Mouse (Mus musculus) limb, embryonic 12.5 days (tissue): ENCODE results near the gene Armc10. TPM values are rescaled to one million over a fixed set of nuclear protein-coding genes. Genes with fewer than 3 reads are reported as not detected.

Experiments
- ATAC-seq: fragments of 200-750 bp; cut with Nextera tagmentation; 2 replicates; pipeline ENCODE4 v1.8.0; 2017; ENCODE audit warnings: low read depth, moderate TSS enrichment; ENCODE audit not compliant: insufficient number of reproducible peaks, insufficient read depth, low FRiP score, low TSS enrichment
- H3K27ac ChIP-seq: fragments of 300-500 bp; sonication (generic); 2 replicates; pipeline ENCODE4 v1.5.1; 2016; ENCODE audit warnings: mild to moderate bottlenecking, moderate library complexity
- H3K27me3 ChIP-seq: fragments of 300-500 bp; sonication (generic); 2 replicates; pipeline ENCODE4 v1.6.1; 2016; ENCODE audit warnings: mild to moderate bottlenecking, moderate library complexity
- H3K36me3 ChIP-seq: fragments of 300-500 bp; sonication (generic); 2 replicates; pipeline ENCODE4 v1.6.1; 2016; ENCODE audit warnings: mild to moderate bottlenecking, moderate library complexity
- H3K4me1 ChIP-seq: fragments of 300-500 bp; sonication (generic); replicated peaks from 2 replicates; pipeline ENCODE4 v1.6.1; 2016
- H3K4me2 ChIP-seq: fragments of 300-500 bp; sonication (generic); 2 replicates; pipeline ENCODE4 v1.6.1; 2016; ENCODE audit warnings: mild to moderate bottlenecking, moderate library complexity
- H3K4me3 ChIP-seq: fragments of 300-500 bp; sonication (generic); replicated peaks from 2 replicates; pipeline ENCODE4 v1.5.1; 2016; ENCODE audit warnings: mild to moderate bottlenecking
- H3K9ac ChIP-seq: fragments of 300-500 bp; sonication (generic); replicated peaks from 2 replicates; pipeline ENCODE4 v1.6.1; 2016; ENCODE audit warnings: mild to moderate bottlenecking, moderate library complexity
- H3K9me3 ChIP-seq: fragments of 300-500 bp; sonication (generic); 2 replicates; pipeline ENCODE4 v1.6.1; 2016; ENCODE audit warnings: mild to moderate bottlenecking, moderate library complexity
- WGBS: fragments of 180-500 bp; shearing (Covaris S2); methylation state at CpG from one replicate; pipeline ENCODE4 v1.1.7; 2016; 5-methylcytosine and 5-hydroxymethylcytosine counted together
- polyA plus RNA-seq: library from polyadenylated mRNA; unstranded; fragments of >200 nt; fragmentation: Nextera tagmentation; extraction: Ambion mirVana; gene quantifications from 2 replicates; pipeline ENCODE4 v1.2.1, GENCODE M21; 2016

The Armc10 gene
- polyA plus RNA-seq, 1 experiment from 2014 or later: 62.0 TPM

DNA sequence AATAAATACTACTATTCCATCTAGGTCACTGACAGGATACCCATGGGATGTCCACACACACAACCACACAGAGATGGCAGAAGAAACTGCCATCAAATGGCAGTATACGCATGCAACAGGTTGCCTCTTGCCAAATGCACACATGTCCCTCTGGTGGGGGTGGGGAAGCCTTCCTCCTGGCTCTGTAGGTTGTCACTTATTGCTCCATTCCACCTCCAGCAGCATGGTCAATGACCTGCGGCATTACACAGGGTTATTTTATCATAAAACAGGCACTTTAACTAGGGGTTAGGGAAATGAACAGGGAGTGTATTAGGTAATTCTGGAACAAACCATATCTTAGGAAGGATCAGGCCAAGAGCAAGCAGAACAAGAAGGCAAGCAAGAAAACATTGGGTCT is 23.7 kb downstream of the Armc10 start:
- peaks cover 3% of the 10 kb centered on the region; the same call in 1 of the 2 replicates for H3K36me3 ChIP-seq

DNA sequence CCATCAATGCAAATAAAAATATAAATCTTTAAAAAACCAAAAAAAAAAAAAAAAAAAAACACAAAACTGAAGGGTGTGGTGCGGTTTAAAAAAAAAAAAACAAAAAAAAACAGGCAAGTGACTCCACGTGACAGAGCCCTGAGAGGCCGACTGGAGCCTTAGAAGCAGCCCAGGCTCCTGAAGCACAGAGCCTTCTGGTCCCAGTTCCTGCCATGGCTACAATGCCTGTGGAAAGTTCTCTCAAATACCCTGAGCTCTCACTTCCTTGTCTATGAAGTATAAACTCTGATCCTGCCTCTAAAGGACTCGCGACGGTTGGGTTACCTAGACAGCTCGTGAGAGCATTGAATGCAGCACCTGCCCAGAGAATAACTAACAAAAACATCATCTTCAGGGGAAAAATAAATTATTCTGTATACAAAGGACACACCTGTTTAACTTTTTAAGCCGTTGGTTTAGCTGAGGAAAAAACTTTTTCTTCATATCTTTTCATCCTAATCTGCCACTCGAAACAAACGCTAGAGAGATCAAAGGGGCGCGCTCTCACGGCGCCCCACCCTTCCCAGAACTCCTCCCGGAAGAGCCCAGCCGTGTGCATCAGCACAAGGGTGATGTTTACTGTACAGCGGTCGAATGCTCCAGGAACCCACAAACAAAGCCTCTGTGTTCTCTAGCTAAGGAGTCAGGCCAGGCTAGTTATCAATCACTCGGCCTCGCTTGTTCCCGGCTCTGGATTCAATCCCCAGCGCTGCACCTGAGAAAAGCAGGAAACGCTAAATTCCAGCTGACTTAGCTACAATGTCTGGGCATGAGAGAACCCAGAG is 27.4 kb downstream of the Armc10 start:
- 0 out of 2 replicates have a peak overlapping the region, but pooled peaks have one; percentile 6 for H3K4me3 ChIP-seq
- peaks cover 11% of the 10 kb centered on the region for H3K4me1 ChIP-seq
- H3K9me3 ChIP-seq: 0 out of 2 replicates have a peak, but pooled peaks cover 2% of the 10 kb centered on the region
- H3K9ac ChIP-seq: no peak overlapping the region
- no peaks in the 10 kb centered on the region for H3K27me3 ChIP-seq
- ATAC-seq: no peak
- 44% methylated on average over 23 of the region's 23 CpGs for WGBS
- peak overlapping the region; percentile 44 for H3K4me2 ChIP-seq
- H3K36me3 ChIP-seq: peaks cover 16% of the 10 kb centered on the region
- 0 out of 2 replicates have a peak overlapping the region, but pooled peaks have one; percentile 19 for H3K27ac ChIP-seq

More for the DNA sequence above, 23.7 kb downstream of the Armc10 start:
- H3K27me3 ChIP-seq: no peaks in the 10 kb centered on the region
- no peak overlapping the region for H3K4me2 ChIP-seq
- H3K9ac ChIP-seq: no peak overlapping the region
- H3K4me1 ChIP-seq: peaks cover 20% of the 10 kb centered on the region
- 86% methylated on average over 2 of the region's 2 CpGs for WGBS
- no peak overlapping the region for H3K27ac ChIP-seq
- no peak overlapping the region for H3K4me3 ChIP-seq
- H3K9me3 ChIP-seq: no peaks in the 10 kb centered on the region
- no peak for ATAC-seq

DNA sequence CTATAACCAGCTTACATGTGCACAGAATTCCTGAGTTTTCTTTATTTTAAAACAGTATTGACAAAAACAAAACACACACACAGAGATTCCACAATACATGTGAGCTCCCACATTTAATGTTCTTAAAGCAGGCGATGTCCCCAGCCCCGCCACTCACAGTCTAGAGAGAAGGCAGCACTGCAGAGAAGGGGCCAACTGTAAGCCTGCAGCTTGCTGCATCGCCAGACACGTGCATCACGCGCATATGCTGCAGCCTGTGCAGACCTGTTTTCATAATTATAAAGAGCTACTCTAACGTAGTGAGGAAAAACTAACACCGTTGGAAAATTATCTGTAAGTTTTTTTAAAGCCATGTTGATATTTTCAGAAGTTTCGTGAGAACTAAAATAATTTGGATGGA is 28.1 kb downstream of the Armc10 start:
- Histone ChIP-seq H3K9ac (no peak overlapping the region), H3K27me3 (no peaks in the 10 kb centered on the region), H3K4me3 (no peak overlapping the region), H3K4me1 (peaks cover 10% of the 10 kb centered on the region), H3K9me3 (0 out of 2 replicates have a peak, but pooled peaks cover 4% of the 10 kb centered on the region), H3K4me2 (no peak overlapping the region), H3K27ac (no peak overlapping the region), H3K36me3 (peaks cover 16% of the 10 kb centered on the region)
- ATAC-seq: no peak
- 70% methylated on average over 9 of the region's 9 CpGs for WGBS

DNA sequence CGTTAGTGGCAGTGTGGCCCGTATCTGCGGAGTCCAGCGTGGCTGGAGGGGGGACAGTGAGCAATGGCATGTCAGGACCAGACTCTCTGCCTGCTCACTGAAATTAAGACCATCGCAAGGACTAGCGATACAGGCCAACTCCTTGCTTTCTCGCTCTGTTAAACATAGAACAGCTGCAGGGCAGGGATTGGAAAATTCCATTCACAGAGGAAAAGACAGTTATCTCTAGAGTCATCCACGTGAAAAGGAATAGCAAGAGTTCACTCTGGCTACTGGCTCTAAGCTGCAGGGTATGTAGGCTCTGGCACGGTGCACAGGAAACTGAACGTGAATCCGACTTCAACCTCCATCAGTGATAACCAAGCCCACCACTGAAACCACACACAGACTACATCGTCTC is 29.4 kb downstream of the Armc10 start:
- peaks cover 16% of the 10 kb centered on the region for H3K36me3 ChIP-seq
- 81% methylated on average over 12 of the region's 12 CpGs for WGBS
- H3K4me1 ChIP-seq: peaks cover 10% of the 10 kb centered on the region
- no peak overlapping the region for H3K4me2 ChIP-seq
- H3K9ac ChIP-seq: no peak overlapping the region
- no peak overlapping the region for H3K27ac ChIP-seq
- H3K9me3 ChIP-seq: 0 out of 2 replicates have a peak, but pooled peaks cover 4% of the 10 kb centered on the region
- H3K27me3 ChIP-seq: no peaks in the 10 kb centered on the region
- no peak for ATAC-seq
- H3K4me3 ChIP-seq: no peak overlapping the region

DNA sequence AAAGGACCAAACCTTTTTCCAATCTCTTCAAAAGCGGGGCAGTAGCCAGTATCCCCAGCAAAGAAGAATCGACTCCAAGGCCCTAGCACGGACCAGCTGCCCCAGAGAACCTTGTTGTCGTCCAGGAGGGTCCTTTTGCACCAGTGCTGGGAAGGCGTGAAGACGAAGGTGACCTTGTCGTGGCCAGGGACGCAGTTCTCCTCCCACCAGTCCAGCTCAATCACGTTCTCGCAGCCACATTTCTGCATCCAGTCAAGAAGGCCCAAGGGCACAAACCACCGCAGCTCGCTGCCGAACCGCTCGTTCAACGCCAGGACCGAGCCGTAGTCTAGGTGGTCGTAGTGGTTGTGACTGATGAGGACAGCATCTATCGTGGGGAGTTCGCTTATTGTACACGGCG is 29.9 kb downstream of the Armc10 start:
- H3K4me1 ChIP-seq: peaks cover 10% of the 10 kb centered on the region
- H3K4me3 ChIP-seq: no peak overlapping the region
- H3K36me3 ChIP-seq: peaks cover 16% of the 10 kb centered on the region
- no peaks in the 10 kb centered on the region for H3K27me3 ChIP-seq
- H3K27ac ChIP-seq: no peak overlapping the region
- ATAC-seq: no peak
- 0 out of 2 replicates have a peak, but pooled peaks cover 4% of the 10 kb centered on the region for H3K9me3 ChIP-seq
- H3K4me2 ChIP-seq: no peak overlapping the region
- H3K9ac ChIP-seq: no peak overlapping the region
- WGBS: 93% methylated on average over 23 of the region's 23 CpGs

DNA sequence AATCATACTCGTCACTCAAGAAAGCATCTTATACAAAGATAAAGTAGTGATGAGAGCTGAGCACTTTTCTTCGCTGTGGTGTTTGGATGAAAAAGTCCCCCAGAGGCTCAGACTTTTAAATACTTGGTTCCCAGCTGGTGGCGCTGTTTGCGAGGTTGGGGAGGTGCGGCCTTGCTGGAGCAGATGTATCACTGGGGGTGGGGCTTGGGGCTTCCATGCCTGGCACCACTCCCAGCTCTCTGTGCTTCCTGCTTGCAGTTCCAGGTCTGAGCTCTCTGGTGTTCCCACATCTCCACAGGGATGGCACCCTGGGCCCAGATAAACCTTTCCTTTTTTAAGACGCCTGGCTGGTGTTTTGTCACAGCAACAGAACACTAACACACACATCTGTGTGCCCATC is 32.3 kb downstream of the Armc10 start:
- Histone ChIP-seq H3K4me1 (peaks cover 9% of the 10 kb centered on the region), H3K36me3 (peaks cover 16% of the 10 kb centered on the region), H3K27me3 (no peaks in the 10 kb centered on the region), H3K4me3 (no peak overlapping the region), H3K9ac (no peak overlapping the region), H3K27ac (no peak overlapping the region), H3K9me3 (0 out of 2 replicates have a peak, but pooled peaks cover 4% of the 10 kb centered on the region), H3K4me2 (no peak overlapping the region)
- 88% methylated on average over 6 of the region's 6 CpGs for WGBS
- ATAC-seq: no peak

DNA sequence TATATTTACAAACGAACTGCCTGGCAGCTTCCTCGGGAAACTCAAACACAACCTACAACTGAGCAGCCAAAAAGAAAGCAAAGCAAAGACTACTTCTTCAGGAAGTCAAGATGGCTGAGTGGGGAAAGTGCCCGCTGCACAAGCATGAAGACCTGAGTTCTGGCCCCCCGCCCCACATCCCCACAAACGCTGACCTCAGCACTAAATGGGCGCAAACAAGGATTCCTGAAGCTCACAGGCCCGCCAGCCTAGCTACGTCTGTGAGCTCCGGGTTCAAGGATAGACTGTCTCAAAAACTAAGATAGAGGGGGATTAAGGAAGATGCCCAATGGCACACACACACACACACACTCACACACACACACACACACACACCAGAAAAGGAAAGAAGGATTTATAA is 32.8 kb downstream of the Armc10 start:
- Histone ChIP-seq H3K9me3 (0 out of 2 replicates have a peak, but pooled peaks cover 4% of the 10 kb centered on the region), H3K4me2 (no peak overlapping the region), H3K36me3 (peaks cover 16% of the 10 kb centered on the region), H3K4me3 (no peak overlapping the region), H3K27me3 (no peaks in the 10 kb centered on the region), H3K4me1 (peaks cover 5% of the 10 kb centered on the region), H3K27ac (no peak overlapping the region), H3K9ac (no peak overlapping the region)
- WGBS: 95% methylated on average over 9 of the region's 9 CpGs
- ATAC-seq: no peak

DNA sequence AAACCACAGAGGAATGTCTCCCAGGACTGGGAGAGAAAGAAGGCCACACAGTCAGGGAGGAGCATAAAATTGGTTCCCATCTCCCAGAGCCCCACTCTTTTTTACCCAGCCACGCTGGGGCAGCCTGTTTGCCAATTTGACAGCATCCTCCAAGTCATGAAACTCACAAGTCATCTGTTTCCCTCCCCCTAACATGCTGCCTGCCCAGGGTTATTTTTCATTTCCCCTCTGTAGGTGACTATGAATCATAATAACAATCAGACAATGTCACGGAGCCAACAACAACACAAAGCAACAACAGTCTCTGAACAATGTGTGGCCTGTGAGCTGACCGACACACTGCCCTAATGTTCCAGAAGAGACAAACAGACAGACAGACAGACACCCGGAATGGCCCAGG is 34.4 kb downstream of the Armc10 start:
- Histone ChIP-seq H3K4me2 (no peak overlapping the region), H3K36me3 (peaks cover 9% of the 10 kb centered on the region), H3K9ac (no peak overlapping the region), H3K9me3 (0 out of 2 replicates have a peak, but pooled peaks cover 4% of the 10 kb centered on the region), H3K27me3 (no peaks in the 10 kb centered on the region), H3K27ac (no peak overlapping the region), H3K4me3 (no peak overlapping the region), H3K4me1 (no peaks in the 10 kb centered on the region; the same call in 1 of the 2 replicates)
- ATAC-seq: no peak
- WGBS: 77% methylated on average over 4 of the region's 4 CpGs

DNA sequence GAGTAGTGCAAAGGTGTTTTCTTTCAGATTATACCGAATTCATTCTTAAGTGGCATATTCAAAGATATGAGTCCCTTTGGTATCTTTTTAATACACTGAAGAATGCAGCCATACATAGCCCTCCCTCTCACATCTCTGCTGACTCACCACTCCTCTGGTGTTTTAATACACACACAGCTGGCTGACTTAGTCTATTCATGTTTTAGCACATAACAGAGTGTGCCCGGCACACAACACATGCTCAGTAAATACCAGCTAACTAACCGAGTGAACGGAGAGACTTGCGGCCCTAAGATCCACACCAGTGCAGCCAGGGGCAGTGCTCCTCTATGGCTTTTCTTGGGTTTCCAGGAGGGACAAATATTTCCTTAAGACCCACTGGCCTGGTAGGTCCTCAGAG is 35.3 kb downstream of the Armc10 start:
- ATAC-seq: no peak
- Histone ChIP-seq H3K9ac (no peak overlapping the region), H3K4me1 (no peaks in the 10 kb centered on the region), H3K4me2 (no peak overlapping the region), H3K27me3 (no peaks in the 10 kb centered on the region), H3K9me3 (0 out of 2 replicates have a peak, but pooled peaks cover 4% of the 10 kb centered on the region), H3K36me3 (no peaks in the 10 kb centered on the region), H3K4me3 (no peak overlapping the region), H3K27ac (no peak overlapping the region)
- WGBS: 87% methylated on average over 5 of the region's 5 CpGs

DNA sequence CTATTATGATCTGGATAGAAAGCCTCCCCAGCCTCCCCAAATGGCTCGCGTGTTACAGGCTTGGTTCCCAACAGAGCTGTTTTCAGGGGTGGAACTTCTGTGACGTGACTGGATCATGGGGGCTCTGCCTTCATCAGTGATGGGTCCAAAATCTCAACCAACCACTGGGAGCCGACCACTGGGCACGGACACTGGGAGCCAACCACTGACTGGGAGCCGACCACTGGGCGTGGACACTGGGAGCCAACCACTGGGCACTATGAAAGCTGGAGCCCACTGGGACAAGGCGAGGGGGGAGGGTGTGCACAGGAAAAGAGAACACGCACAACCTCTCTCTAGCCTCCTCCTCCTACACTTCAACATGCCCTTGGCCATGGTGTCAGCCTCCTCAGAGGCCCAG is 38.2 kb downstream of the Armc10 start:
- Histone ChIP-seq H3K4me3 (no peak overlapping the region), H3K36me3 (no peaks in the 10 kb centered on the region), H3K9me3 (no peaks in the 10 kb centered on the region), H3K4me1 (no peaks in the 10 kb centered on the region), H3K9ac (no peak overlapping the region), H3K27me3 (no peaks in the 10 kb centered on the region), H3K4me2 (no peak overlapping the region), H3K27ac (no peak overlapping the region)
- no peak for ATAC-seq
- WGBS: 94% methylated on average over 9 of the region's 9 CpGs

DNA sequence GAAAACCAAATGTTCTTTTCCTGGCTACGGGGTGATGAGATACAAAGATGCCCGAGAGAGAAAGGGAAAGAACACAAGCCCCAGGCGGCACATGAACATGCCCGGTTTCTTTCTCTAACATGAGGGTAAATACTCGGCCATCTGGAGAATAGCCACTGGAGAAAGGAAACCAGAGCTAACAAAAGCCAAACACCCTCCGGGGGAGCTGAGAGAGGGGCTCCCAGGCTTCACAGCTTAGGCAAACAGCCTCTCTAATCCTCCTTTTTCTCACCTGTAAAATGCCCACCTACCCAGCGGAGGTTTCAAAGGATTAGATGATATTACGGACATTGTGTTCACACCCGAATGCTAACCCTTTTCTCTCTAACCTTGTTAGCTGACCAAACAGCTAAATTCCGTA is 39.4 kb downstream of the Armc10 start:
- Histone ChIP-seq H3K4me1 (no peaks in the 10 kb centered on the region), H3K27me3 (no peaks in the 10 kb centered on the region), H3K27ac (no peak overlapping the region), H3K9ac (no peak overlapping the region), H3K4me3 (no peak overlapping the region), H3K4me2 (no peak overlapping the region), H3K36me3 (no peaks in the 10 kb centered on the region), H3K9me3 (no peaks in the 10 kb centered on the region)
- ATAC-seq: no peak
- WGBS: 72% methylated on average over 10 of the region's 10 CpGs
